In the genomic region with DNA sequence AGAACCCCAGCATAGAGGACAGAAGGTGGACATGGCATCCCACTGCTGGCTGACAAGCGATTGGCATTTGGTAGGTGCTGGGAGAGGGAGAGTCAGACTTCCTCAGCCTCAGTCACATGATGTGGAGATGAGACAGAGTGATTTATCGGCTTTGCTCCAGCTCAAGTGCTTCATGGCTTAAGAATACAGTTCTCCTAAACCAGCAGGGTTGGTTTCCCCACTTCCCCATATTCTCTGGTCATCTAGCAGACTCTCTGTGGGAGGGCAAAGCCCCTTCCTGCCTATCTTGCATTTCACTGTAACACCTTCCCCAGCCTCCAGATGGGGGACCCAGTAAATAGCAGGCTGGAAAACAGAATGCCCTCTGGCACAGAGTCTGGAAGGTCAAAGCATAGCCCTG, we compare ENCODE assay signal across 7 mouse cellular contexts.
DNase-seq lines count a peak whose midpoint lies in the region; ATAC-seq lines count a peak whose summit lies in the region.

No protein-coding gene starts in this region.

- H3K9me3 ChIP-seq in liver, embryonic 11.5 days (ENCODE audit: control insufficient read depth, low read length) = no peaks in the 10 kb centered on the region
- H3K9me3 ChIP-seq in forebrain, embryonic 14.5 days (replicated peaks; ENCODE audit: control insufficient read depth, low read length) = no peaks in the 10 kb centered on the region
- H3K9me3 ChIP-seq in neural tube, embryonic 15.5 days (replicated peaks) = no peaks in the 10 kb centered on the region

- no peaks in the 10 kb centered on the region; the same call in 1 of the 2 replicates for H3K4me1 ChIP-seq in liver, embryonic 11.5 days (replicated peaks; ENCODE audit: control insufficient read depth, insufficient read depth, low read length)
- peaks cover 27% of the 10 kb centered on the region for H3K4me1 ChIP-seq in forebrain, embryonic 14.5 days (ENCODE audit: control insufficient read depth, insufficient read depth, low read length)
- H3K4me1 ChIP-seq in neural tube, embryonic 15.5 days = peaks cover 13% of the 10 kb centered on the region

- ATAC-seq in liver, embryonic 11.5 days (replicated peaks; ENCODE audit: low FRiP score) = no peak
- ATAC-seq in forebrain, embryonic 14.5 days = no peak
- no peak for ATAC-seq in neural tube, embryonic 15.5 days (ENCODE audit: low FRiP score)

- H3K4me2 ChIP-seq in liver, embryonic 11.5 days = no peak overlapping the region
- H3K4me2 ChIP-seq in forebrain, embryonic 14.5 days (ENCODE audit: low read length) = no peak overlapping the region
- peak overlapping the region; percentile 20 for H3K4me2 ChIP-seq in neural tube, embryonic 15.5 days

- DNase-seq in liver = peak; percentile 13
- DNase-seq in liver, embryonic 11.5 days (ENCODE audit: low spot score) = no peak
- no peak for DNase-seq in forebrain, embryonic 14.5 days (ENCODE audit: low spot score)
- DNase-seq in kidney, postnatal 10 days = peak; percentile 26
- no peak for DNase-seq in urinary bladder, postnatal 14 days (ENCODE audit: low spot score)
- no peak for DNase-seq in cerebellum, postnatal 25 days

- no peaks in the 10 kb centered on the region for H3K27me3 ChIP-seq in liver, embryonic 11.5 days (replicated peaks; ENCODE audit: control insufficient read depth, insufficient read depth, low read length)
- no peaks in the 10 kb centered on the region for H3K27me3 ChIP-seq in forebrain, embryonic 14.5 days (replicated peaks; ENCODE audit: control insufficient read depth, insufficient read depth, low read length)
- H3K27me3 ChIP-seq in neural tube, embryonic 15.5 days (replicated peaks) = no peaks in the 10 kb centered on the region

- H3K9ac ChIP-seq in liver, embryonic 11.5 days (ENCODE audit: low read depth, low read length) = no peak overlapping the region
- no peak overlapping the region for H3K9ac ChIP-seq in forebrain, embryonic 14.5 days (ENCODE audit: low read length)
- no peak overlapping the region for H3K9ac ChIP-seq in neural tube, embryonic 15.5 days (replicated peaks)

- WGBS in liver, embryonic 11.5 days = 43% methylated on average over 2 of the region's 2 CpGs
- WGBS in forebrain, embryonic 14.5 days = 56% methylated on average over 2 of the region's 2 CpGs
- WGBS in neural tube, embryonic 15.5 days = 65% methylated on average over 2 of the region's 2 CpGs

- H3K36me3 ChIP-seq in liver, embryonic 11.5 days (ENCODE audit: control insufficient read depth, insufficient read depth, low read length) = no peaks in the 10 kb centered on the region
- H3K36me3 ChIP-seq in forebrain, embryonic 14.5 days (ENCODE audit: control insufficient read depth, insufficient read depth, low read length) = no peaks in the 10 kb centered on the region
- H3K36me3 ChIP-seq in neural tube, embryonic 15.5 days = no peaks in the 10 kb centered on the region

- no peak overlapping the region for H3K27ac ChIP-seq in liver, embryonic 11.5 days (ENCODE audit: low read depth, low read length)
- H3K27ac ChIP-seq in forebrain, embryonic 14.5 days (ENCODE audit: low read depth, low read length) = peak overlapping the region; percentile 33; the same call in 1 of the 2 replicates
- H3K27ac ChIP-seq in neural tube, embryonic 15.5 days (replicated peaks) = 0 out of 2 replicates have a peak overlapping the region, but pooled peaks have one; percentile 28

- H3K4me3 ChIP-seq in liver, embryonic 11.5 days (ENCODE audit: low read depth, low read length) = no peak overlapping the region
- no peak overlapping the region for H3K4me3 ChIP-seq in forebrain, embryonic 14.5 days (ENCODE audit: low read depth, low read length)
- H3K4me3 ChIP-seq in neural tube, embryonic 15.5 days (replicated peaks) = no peak overlapping the region

Comparison
In these comparisons a context has a peak if more than half of its experiments do, and no peak if none do; other contexts are left out.
1. DNase-seq: peak in liver (single experiment) and kidney, postnatal 10 days (single experiment); none in liver, embryonic 11.5 days (single experiment), forebrain, embryonic 14.5 days (single experiment), urinary bladder, postnatal 14 days (single experiment) and cerebellum, postnatal 25 days (0 of 2).